Mouse (Mus musculus) testis, postnatal 10 days (tissue): ENCODE measurements around the gene Klhl36.

Source experiments
- DNase-seq: peaks from one replicate; pipeline ENCODE4 v3.0.0; 2021; ENCODE audit warnings: low spot score

Klhl36 gene

GRCm38 (mm10) chr8:119861706-119862389 is at the start of gene Klhl36:
Gene Klhl36 (plus strand): TSS chr8:119862266.
- DNase-seq = peak; percentile 99

GRCm38 (mm10) chr8:119812650-119813431 is 49.2 kb upstream of the Klhl36 start:
- no peak for DNase-seq

GRCm38 (mm10) chr8:119816219-119816618 is 45.8 kb upstream of the Klhl36 start:
- no peak for DNase-seq

- DNase-seq = peak; percentile 53
Observed at GRCm38 (mm10) chr8:119817446-119817845, 44.6 kb upstream of the Klhl36 start.

GRCm38 (mm10) chr8:119819316-119819715 is 42.8 kb upstream of the Klhl36 start:
- DNase-seq = no peak

- DNase-seq = no peak
Observed at GRCm38 (mm10) chr8:119819976-119820375, 42.1 kb upstream of the Klhl36 start.

GRCm38 (mm10) chr8:119821691-119822090 is 40.4 kb upstream of the Klhl36 start:
- no peak for DNase-seq

- DNase-seq = no peak
Observed at GRCm38 (mm10) chr8:119823278-119823677, 38.8 kb upstream of the Klhl36 start.

- DNase-seq = no peak
Observed at GRCm38 (mm10) chr8:119824100-119824499, 38.0 kb upstream of the Klhl36 start.

- no peak for DNase-seq
Observed at GRCm38 (mm10) chr8:119824809-119825273, 37.2 kb upstream of the Klhl36 start.

- DNase-seq = no peak
Observed at GRCm38 (mm10) chr8:119825950-119826730, 35.9 kb upstream of the Klhl36 start.

- DNase-seq = no peak
Observed at GRCm38 (mm10) chr8:119826982-119827381, 35.1 kb upstream of the Klhl36 start.

- no peak for DNase-seq
Observed at GRCm38 (mm10) chr8:119827721-119828153, 34.3 kb upstream of the Klhl36 start.

- DNase-seq = no peak
Observed at GRCm38 (mm10) chr8:119829015-119829414, 33.1 kb upstream of the Klhl36 start.

- DNase-seq = no peak
Observed at GRCm38 (mm10) chr8:119829420-119829819, 32.6 kb upstream of the Klhl36 start.

GRCm38 (mm10) chr8:119829870-119830580 is 32.0 kb upstream of the Klhl36 start:
- DNase-seq = no peak

GRCm38 (mm10) chr8:119830589-119830988 is 31.5 kb upstream of the Klhl36 start:
- no peak for DNase-seq

GRCm38 (mm10) chr8:119831336-119831995 is 30.6 kb upstream of the Klhl36 start:
- peak; percentile 84 for DNase-seq

GRCm38 (mm10) chr8:119832101-119832617 is 29.9 kb upstream of the Klhl36 start:
- no peak for DNase-seq

- DNase-seq = no peak
Observed at GRCm38 (mm10) chr8:119832931-119833330, 29.1 kb upstream of the Klhl36 start.

- no peak for DNase-seq
Observed at GRCm38 (mm10) chr8:119834676-119835075, 27.4 kb upstream of the Klhl36 start.
